Mouse (Mus musculus) central nervous system, embryonic 18 days (tissue): ENCODE data around the gene Lepr. TPM values are rescaled to one million over a fixed set of nuclear protein-coding genes. Genes with fewer than 3 reads are reported as not detected.

Source experiments
- polyA plus RNA-seq: library from polyadenylated mRNA; depleted of rRNA; stranded (reverse); fragments of >200 nt; gene quantifications from 2 replicates; pipeline ENCODE4 v1.2.3, GENCODE M21; 2012; rRNA removed

Lepr gene
- 2.3 and 2.8 TPM in 2 replicates for polyA plus RNA-seq

DNA sequence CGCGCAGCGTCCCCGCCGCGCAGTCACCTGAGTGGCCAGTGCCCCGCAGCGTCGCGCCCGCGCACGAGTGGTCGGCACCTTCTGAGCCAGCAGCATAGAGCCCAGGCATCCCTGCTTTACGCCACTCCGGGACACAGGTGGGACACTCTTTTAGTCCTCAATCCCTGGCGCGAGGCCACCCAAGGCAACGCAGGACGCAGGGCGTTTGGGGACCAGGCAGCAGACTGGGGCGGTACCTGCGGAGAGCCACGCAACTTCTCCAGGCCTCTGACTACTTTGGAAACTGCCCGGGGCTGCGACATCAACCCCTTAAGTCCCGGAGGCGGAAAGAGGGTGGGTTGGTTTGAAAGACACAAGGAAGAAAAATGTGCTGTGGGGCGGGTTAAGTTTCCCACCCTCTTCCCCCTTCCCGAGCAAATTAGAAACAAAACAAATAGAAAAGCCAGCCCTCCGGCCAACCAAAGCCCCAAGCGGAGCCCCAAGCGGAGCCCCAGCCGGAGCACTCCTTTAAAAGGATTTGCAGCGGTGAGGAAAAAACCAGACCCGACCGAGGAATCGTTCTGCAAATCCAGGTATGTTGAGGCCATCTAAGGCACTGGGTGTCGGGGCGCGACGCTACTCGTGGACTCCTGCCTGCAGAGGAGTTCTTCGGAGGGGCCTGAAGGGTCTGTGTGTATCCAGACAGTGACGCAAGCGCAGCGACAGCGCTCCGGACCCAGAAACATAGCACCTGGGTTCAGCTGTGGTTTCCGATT, at the start of gene Lepr:
Gene Lepr (plus strand): TSS at position 38 of the 755 bp plus-strand sequence.

DNA sequence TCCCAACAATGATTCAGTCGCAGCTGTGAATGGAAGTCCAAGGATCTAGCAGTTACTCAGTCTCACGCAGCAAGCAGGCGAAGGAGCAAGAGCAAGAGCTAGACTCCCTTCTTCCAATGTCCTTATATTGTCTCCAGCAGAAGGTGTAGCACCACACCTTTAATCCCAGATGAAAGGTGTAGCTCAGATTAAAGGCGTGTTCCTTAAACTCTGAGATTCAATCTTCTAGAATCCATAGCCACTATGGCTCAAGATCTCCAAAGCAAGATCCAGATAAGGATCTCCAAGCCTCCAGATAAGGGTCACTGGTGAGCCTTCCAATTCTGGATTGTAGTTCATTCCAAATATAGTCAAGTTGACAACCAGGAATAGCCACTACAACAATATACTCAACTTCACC, 126.7 kb downstream of the Lepr start, which contains the start of gene B020004J07Rik:
Gene B020004J07Rik (minus strand): TSS at position 101 of the 400 bp plus-strand sequence.

Other genes starting within 250 kb of the Lepr start
- gene Dnajc6, start 220.8 kb upstream of the Lepr start, polyA plus RNA-seq, result 69.6 and 77.4 TPM in 2 replicates
- 92.4 and 92.7 TPM in 2 replicates for gene Leprot, start 69.7 kb upstream of the Lepr start, polyA plus RNA-seq
- not detected in 2 replicates for gene B020004J07Rik, start 126.6 kb downstream of the Lepr start, polyA plus RNA-seq
- gene C130073F10Rik, start 176.4 kb downstream of the Lepr start, polyA plus RNA-seq, result not detected in 2 replicates
- gene Gm12800, start 191.7 kb downstream of the Lepr start, polyA plus RNA-seq, result not detected in 2 replicates
- not detected in 2 replicates for gene Gm12794, start 223.0 kb downstream of the Lepr start, polyA plus RNA-seq